ENCODE assay signal across 8 mouse cellular contexts in the genomic region with DNA sequence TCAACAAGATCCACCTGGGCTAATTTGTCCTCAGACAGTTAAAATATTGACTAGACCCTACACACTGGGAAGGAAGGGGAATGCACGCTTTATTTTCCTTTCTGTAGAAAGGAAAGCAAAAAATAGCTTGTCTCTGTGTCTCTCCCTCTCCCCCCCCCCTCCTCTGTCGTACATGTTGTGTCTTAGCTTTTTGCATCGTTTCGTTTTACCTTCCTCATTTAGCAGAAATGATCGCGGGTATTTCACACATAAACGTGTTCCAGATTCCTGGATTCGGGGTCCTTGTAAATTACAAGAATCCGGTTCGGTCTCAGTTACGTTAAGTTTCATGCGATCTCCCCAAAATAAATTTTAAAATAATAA. TPM values are rescaled to one million over a fixed set of nuclear protein-coding genes. Genes with fewer than 3 reads are reported as not detected.
DNase-seq lines count a peak whose midpoint lies in the region; ATAC-seq lines count a peak whose summit lies in the region.

No protein-coding gene starts in this region.

- H3K4me2 ChIP-seq in heart, embryonic 16.5 days (ENCODE audit: low read depth, low read length): peak overlapping the region; percentile 96
- peak overlapping the region; percentile 92 for H3K4me2 ChIP-seq in intestine, embryonic 14.5 days (ENCODE audit: low read length)
- H3K4me2 ChIP-seq in neural tube, embryonic 14.5 days (ENCODE audit: low read depth, low read length): peak overlapping the region; percentile 98

- H3K9me3 ChIP-seq in heart, embryonic 16.5 days (replicated peaks; ENCODE audit: control insufficient read depth, low read length): no peaks in the 10 kb centered on the region
- H3K9me3 ChIP-seq in intestine, embryonic 14.5 days (ENCODE audit: control insufficient read depth, low read length): no peaks in the 10 kb centered on the region
- no peaks in the 10 kb centered on the region for H3K9me3 ChIP-seq in neural tube, embryonic 14.5 days (ENCODE audit: control insufficient read depth, low read length)

- no peak for DNase-seq in heart, postnatal 14 days
- DNase-seq in CD4-positive, CD25-positive, alpha-beta regulatory T cell, adult 2 months (ENCODE audit: low read depth, low spot score): peak; percentile 68
- DNase-seq in c-Kit-positive CD71-negative TER-119-negative erythroid progenitor cells, embryonic 14.5 days (ENCODE audit: low read depth): peak; percentile 34
- DNase-seq in intestine, embryonic 14.5 days (ENCODE audit: low spot score): peak; percentile 53
- no peak for DNase-seq in urinary bladder, adult 2 months (ENCODE audit: low spot score)
- no peak for DNase-seq in spleen, postnatal 4 days (ENCODE audit: low spot score in 2 of 2)

- peak overlapping the region; percentile 91 for H3K9ac ChIP-seq in heart, embryonic 16.5 days (ENCODE audit: low read length)
- H3K9ac ChIP-seq in intestine, embryonic 14.5 days (ENCODE audit: low read length): peak overlapping the region; percentile 89
- peak overlapping the region; percentile 84 for H3K9ac ChIP-seq in neural tube, embryonic 14.5 days (replicated peaks; ENCODE audit: low read depth, low read length)

- under 1% methylated on average over 12 of the region's 12 CpGs for WGBS in heart, embryonic 16.5 days
- WGBS in intestine, embryonic 14.5 days: under 1% methylated on average over 12 of the region's 12 CpGs
- under 1% methylated on average over 12 of the region's 12 CpGs for WGBS in neural tube, embryonic 14.5 days

- no peaks in the 10 kb centered on the region for H3K27me3 ChIP-seq in heart, embryonic 16.5 days (ENCODE audit: control insufficient read depth, insufficient read depth, low read length)
- no peaks in the 10 kb centered on the region for H3K27me3 ChIP-seq in intestine, embryonic 14.5 days (replicated peaks; ENCODE audit: control insufficient read depth, insufficient read depth, low read length)
- no peaks in the 10 kb centered on the region for H3K27me3 ChIP-seq in neural tube, embryonic 14.5 days (ENCODE audit: control insufficient read depth, insufficient read depth, low read length)

- no peaks in the 10 kb centered on the region; the same call in 1 of the 2 replicates for H3K36me3 ChIP-seq in heart, embryonic 16.5 days (ENCODE audit: control insufficient read depth, insufficient read depth)
- peaks cover 6% of the 10 kb centered on the region; the same call in 1 of the 2 replicates for H3K36me3 ChIP-seq in intestine, embryonic 14.5 days (ENCODE audit: control insufficient read depth, insufficient read depth, low read length)
- H3K36me3 ChIP-seq in neural tube, embryonic 14.5 days (ENCODE audit: control insufficient read depth, insufficient read depth, low read length): no peaks in the 10 kb centered on the region

- peak overlapping the region; percentile 50 for H3K27ac ChIP-seq in heart, embryonic 16.5 days (ENCODE audit: low read length)
- peak overlapping the region; percentile 99 for H3K27ac ChIP-seq in intestine, embryonic 14.5 days (ENCODE audit: low read depth)
- no peak overlapping the region for H3K27ac ChIP-seq in neural tube, embryonic 14.5 days (ENCODE audit: low read depth, low read length)

- peaks cover 5% of the 10 kb centered on the region for H3K4me1 ChIP-seq in heart, embryonic 16.5 days (ENCODE audit: control insufficient read depth, insufficient read depth, low read length)
- 0 out of 2 replicates have a peak, but pooled peaks cover 6% of the 10 kb centered on the region for H3K4me1 ChIP-seq in intestine, embryonic 14.5 days (replicated peaks; ENCODE audit: control insufficient read depth, insufficient read depth, low read length)
- peaks cover 8% of the 10 kb centered on the region; the same call in 1 of the 2 replicates for H3K4me1 ChIP-seq in neural tube, embryonic 14.5 days (ENCODE audit: control insufficient read depth, insufficient read depth, low read length)

- intact Hi-C loops in heart, postnatal 14 days (cut with DNase I): loop anchor here (2.0 to 5.0 kb wide), 2 partner anchors 48 to 98 kb away; no protein-coding TSS in a partner anchor

- peak overlapping the region; percentile 74 for H3K4me3 ChIP-seq in heart, embryonic 16.5 days (ENCODE audit: low read length)
- peak overlapping the region; percentile 86 for H3K4me3 ChIP-seq in intestine, embryonic 14.5 days (ENCODE audit: low read depth, low read length)
- peak overlapping the region; percentile 88 for H3K4me3 ChIP-seq in neural tube, embryonic 14.5 days (ENCODE audit: low read depth, low read length)

- no peak for ATAC-seq in heart, embryonic 16.5 days (replicated peaks; ENCODE audit: extremely low read depth, insufficient read depth, low FRiP score)
- ATAC-seq in intestine, embryonic 14.5 days (replicated peaks; ENCODE audit: low FRiP score, low TSS enrichment, low read depth): no peak
- no peak for ATAC-seq in neural tube, embryonic 14.5 days (ENCODE audit: low read depth)

RNA-seq across cellular contexts. Expression of a gene that starts 1.7 kb away (rescaled TPM):
- polyA plus RNA-seq in heart, embryonic 16.5 days (2015; fragmentation: Nextera tagmentation; extraction: Ambion mirVana): 27.9 and 30.0 TPM in 2 replicates
- 10 to 100 TPM; 15.4 to 18.0 TPM for total RNA-seq in heart, postnatal 14 days (2021)
- 34.0 and 38.2 TPM in 2 replicates for polyA plus RNA-seq in intestine, embryonic 14.5 days (2014; fragmentation: Nextera tagmentation; extraction: Ambion mirVana)
- 12.4 and 17.7 TPM in 2 replicates for polyA plus RNA-seq in neural tube, embryonic 14.5 days (2014; fragmentation: Nextera tagmentation; extraction: Ambion mirVana)
- polyA plus RNA-seq in urinary bladder, adult 2 months (2012; rRNA removed): 16.9 and 19.3 TPM in 2 replicates

Comparison
In these comparisons a context has a peak if more than half of its experiments do, and no peak if none do; other contexts are left out.
1. DNase-seq: peak in CD4-positive, CD25-positive, alpha-beta regulatory T cell, adult 2 months (single experiment), c-Kit-positive CD71-negative TER-119-negative erythroid progenitor cells, embryonic 14.5 days (single experiment) and intestine, embryonic 14.5 days (single experiment); none in heart, postnatal 14 days (0 of 2), urinary bladder, adult 2 months (single experiment) and spleen, postnatal 4 days (0 of 2).
2. Peak in every context shown above with its lines, with median percentiles within 50 percentile points of each other: H3K4me2 ChIP-seq, H3K4me3 ChIP-seq and H3K9ac ChIP-seq.